Mouse (Mus musculus): Measurements from ENCODE around the gene Nup93.

GRCm38 (mm10) chr8:94282453-94282985 is 68.2 kb downstream of the Nup93 start:
- TF ChIP-seq CTCF (IDR thresholded peaks at IDR 0.05; ENCODE audit: low read depth, low read length): no peak
- TF ChIP-seq POLR2AphosphoS5 (IDR thresholded peaks at IDR 0.05; ENCODE audit: insufficient replicate concordance, low read depth, low read length): no peak
- no peak for TF ChIP-seq GATA2 (IDR thresholded peaks at IDR 0.05; ENCODE audit: borderline replicate concordance, low read depth, low read length)
- TF ChIP-seq TAL1 (conservative IDR thresholded peaks at IDR 0.05; ENCODE audit: low read depth, low read length): no peak

Data from G1E (cell line).